Mouse (Mus musculus) kidney, postnatal 10 days (tissue): ENCODE data around the gene Prn.

ENCODE experiments used
- DNase-seq: peaks from one replicate; pipeline ENCODE4 v3.0.0; 2021; ENCODE audit warnings: mixed read lengths

The Prn gene

GRCm38 (mm10) chr2:131997356-131997755 lies 87.6 kb downstream of the Prn start:
- DNase-seq, result no peak

DNA sequence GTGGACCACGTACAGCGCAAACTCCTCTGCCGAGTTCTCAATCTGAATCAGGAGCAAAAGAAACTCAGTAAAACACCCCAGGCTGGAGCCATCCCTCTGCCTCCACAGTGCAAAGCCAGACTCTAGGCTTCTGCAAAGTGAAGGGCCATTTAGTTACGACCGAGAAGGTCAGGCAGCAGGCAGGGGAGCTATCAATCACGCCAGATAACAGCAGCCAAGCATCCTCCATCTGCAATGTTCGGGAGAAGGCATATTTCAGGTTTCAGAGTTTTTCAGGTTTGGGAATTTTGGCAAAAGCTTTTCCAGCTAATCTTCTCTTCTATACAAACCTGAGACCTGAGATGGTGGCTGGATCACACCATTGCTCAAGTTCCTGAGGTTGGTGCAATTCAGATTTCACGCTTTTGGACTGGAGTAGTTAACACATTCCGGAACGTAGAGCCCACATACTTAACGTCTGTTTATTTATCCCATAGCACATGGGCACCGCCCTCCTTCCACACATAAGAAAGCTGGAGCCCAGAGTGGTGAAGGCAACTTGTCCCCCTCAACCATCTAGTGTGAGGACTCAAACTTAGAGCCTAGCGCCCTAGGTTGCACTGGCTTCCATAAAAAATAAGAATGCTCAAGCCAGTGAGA lies 92.1 kb downstream of the Prn start:
- DNase-seq, result no peak

GRCm38 (mm10) chr2:132003916-132004315 lies 94.2 kb downstream of the Prn start:
- DNase-seq, result no peak

GRCm38 (mm10) chr2:132004495-132005136 lies 94.9 kb downstream of the Prn start:
- DNase-seq, result no peak

- DNase-seq, result no peak
Measured at GRCm38 (mm10) chr2:132005445-132005844, 95.7 kb downstream of the Prn start.
